Mouse (Mus musculus) hindbrain, embryonic 13.5 days (tissue): ENCODE measurements around the gene Taf6. TPM values are rescaled to one million over a fixed set of nuclear protein-coding genes. Genes with fewer than 3 reads are reported as not detected.
A peak's percentile ranks its signal among the peaks of the same experiment; 100 is the strongest.

Experiments
- ATAC-seq: fragments of 200-750 bp; cut with Nextera tagmentation; 2 replicates; pipeline ENCODE4 v1.8.0; 2017; ENCODE audit warnings: moderate TSS enrichment; ENCODE audit not compliant: low FRiP score
- H3K27ac ChIP-seq: fragments of 300-500 bp; sonication (generic); 2 replicates; pipeline ENCODE4 v1.5.1; 2015; ENCODE audit warnings: inconsistent platforms, mild to moderate bottlenecking, moderate library complexity
- H3K27me3 ChIP-seq: fragments of 300-500 bp; sonication (generic); 2 replicates; pipeline ENCODE4 v1.6.1; 2015; ENCODE audit warnings: mild to moderate bottlenecking, inconsistent platforms
- H3K36me3 ChIP-seq: fragments of 300-500 bp; sonication (generic); 2 replicates; pipeline ENCODE4 v1.6.1; 2015; ENCODE audit warnings: mild to moderate bottlenecking, inconsistent platforms
- H3K4me1 ChIP-seq: fragments of 300-500 bp; sonication (generic); replicated peaks from 2 replicates; pipeline ENCODE4 v1.6.1; 2015; ENCODE audit warnings: inconsistent platforms
- H3K4me2 ChIP-seq: fragments of 300-500 bp; sonication (generic); 2 replicates; pipeline ENCODE4 v1.6.1; 2015; ENCODE audit warnings: inconsistent platforms, mild to moderate bottlenecking, moderate library complexity
- H3K4me3 ChIP-seq: fragments of 300-500 bp; sonication (generic); 2 replicates; pipeline ENCODE4 v1.5.1; 2015; ENCODE audit warnings: mild to moderate bottlenecking, inconsistent platforms
- H3K9ac ChIP-seq: fragments of 300-500 bp; sonication (generic); 2 replicates; pipeline ENCODE4 v1.6.1; 2015; ENCODE audit warnings: mild to moderate bottlenecking, inconsistent platforms
- H3K9me3 ChIP-seq: fragments of 300-500 bp; sonication (generic); 2 replicates; pipeline ENCODE4 v1.6.1; 2016; ENCODE audit warnings: inconsistent platforms
- WGBS: fragments of 180-500 bp; shearing (Covaris S2); methylation state at CpG from one replicate; pipeline ENCODE4 v1.1.7; 2015; 5-methylcytosine and 5-hydroxymethylcytosine counted together
- polyA plus RNA-seq: library from polyadenylated mRNA; unstranded; fragments of >200 nt; fragmentation: Nextera tagmentation; extraction: Ambion mirVana; gene quantifications from 2 replicates; pipeline ENCODE4 v1.2.1, GENCODE M21; 2015

Gene Taf6
- polyA plus RNA-seq, 1 experiment from 2014 or later: 85.4 TPM

GRCm38 (mm10) chr5:138163610-138164009 is 23.6 kb downstream of the Taf6 start:
- no peak overlapping the region for H3K4me2 ChIP-seq
- H3K4me3 ChIP-seq: no peak overlapping the region
- H3K27ac ChIP-seq: no peak overlapping the region
- no peak for ATAC-seq
- H3K9ac ChIP-seq: no peak overlapping the region
- H3K4me1 ChIP-seq: peaks cover 31% of the 10 kb centered on the region
- no peaks in the 10 kb centered on the region for H3K9me3 ChIP-seq
- peaks cover 63% of the 10 kb centered on the region for H3K36me3 ChIP-seq
- H3K27me3 ChIP-seq: no peaks in the 10 kb centered on the region
- 70% methylated on average over 10 of the region's 10 CpGs for WGBS

- 84% methylated on average over 6 of the region's 6 CpGs for WGBS
- no peaks in the 10 kb centered on the region for H3K27me3 ChIP-seq
- no peaks in the 10 kb centered on the region for H3K9me3 ChIP-seq
- peaks cover 58% of the 10 kb centered on the region for H3K36me3 ChIP-seq
- no peak overlapping the region for H3K9ac ChIP-seq
- H3K27ac ChIP-seq: no peak overlapping the region
- no peak for ATAC-seq
- H3K4me1 ChIP-seq: peaks cover 31% of the 10 kb centered on the region
- H3K4me3 ChIP-seq: no peak overlapping the region
- no peak overlapping the region for H3K4me2 ChIP-seq
Measured at GRCm38 (mm10) chr5:138163046-138163445, 24.2 kb downstream of the Taf6 start.

GRCm38 (mm10) chr5:138160842-138161665 is 26.2 kb downstream of the Taf6 start, which contains the start of gene Cops6:
Cops6 (plus strand) TSS chr5:138161071.
- under 1% methylated on average over 42 of the region's 42 CpGs for WGBS
- Histone ChIP-seq H3K4me2 (peak within 1 kb of the TSS; percentile 85), H3K9ac (peak within 1 kb of the TSS; percentile 91), H3K27ac (peak within 1 kb of the TSS; percentile 85), H3K4me1 (peaks cover 23% of the 10 kb centered on the region), H3K9me3 (no peaks in the 10 kb centered on the region), H3K36me3 (peaks cover 38% of the 10 kb centered on the region), H3K27me3 (no peaks in the 10 kb centered on the region), H3K4me3 (peak within 1 kb of the TSS; percentile 82)
- peak; percentile 95 for ATAC-seq

- Histone ChIP-seq H3K27ac (peak overlapping the region; percentile 85), H3K4me3 (peak overlapping the region; percentile 82), H3K36me3 (peaks cover 31% of the 10 kb centered on the region), H3K4me1 (peaks cover 23% of the 10 kb centered on the region), H3K27me3 (no peaks in the 10 kb centered on the region), H3K9ac (peak overlapping the region; percentile 65), H3K9me3 (no peaks in the 10 kb centered on the region), H3K4me2 (peak overlapping the region; percentile 85)
- no peak; the same call in 1 of the 2 replicates for ATAC-seq
- 68% methylated on average over 7 of the region's 7 CpGs for WGBS
Measured at GRCm38 (mm10) chr5:138160224-138160762, 27.0 kb downstream of the Taf6 start.

- peaks cover 23% of the 10 kb centered on the region for H3K36me3 ChIP-seq
- peak within 1 kb of the TSS; percentile 99 for H3K27ac ChIP-seq
Measured at GRCm38 (mm10) chr5:138155443-138155976, 31.7 kb downstream of the Taf6 start, which contains the start of gene Zfp113. Zfp113 (minus strand) TSS chr5:138155744.

GRCm38 (mm10) chr5:138154390-138154789 is 32.9 kb downstream of the Taf6 start:
- Histone ChIP-seq H3K36me3 (peaks cover 28% of the 10 kb centered on the region), H3K9me3 (no peaks in the 10 kb centered on the region), H3K9ac (peak overlapping the region; percentile 97), H3K4me2 (peak overlapping the region; percentile 75), H3K4me3 (peak overlapping the region; percentile 80), H3K27me3 (no peaks in the 10 kb centered on the region), H3K4me1 (peaks cover 12% of the 10 kb centered on the region), H3K27ac (peak overlapping the region; percentile 99; the same call in 1 of the 2 replicates)
- WGBS: 94% methylated on average over 3 of the region's 3 CpGs
- no peak for ATAC-seq

More at GRCm38 (mm10) chr5:138155443-138155976, 31.7 kb downstream of the Taf6 start, which contains the start of gene Zfp113:
- H3K27me3 ChIP-seq: no peaks in the 10 kb centered on the region
- peak within 1 kb of the TSS; percentile 80 for H3K4me3 ChIP-seq
- peak within 1 kb of the TSS; percentile 97 for H3K9ac ChIP-seq
- H3K4me1 ChIP-seq: peaks cover 16% of the 10 kb centered on the region
- ATAC-seq: peak; percentile 96
- under 1% methylated on average over 31 of the region's 31 CpGs for WGBS
- no peaks in the 10 kb centered on the region for H3K9me3 ChIP-seq
- peak within 1 kb of the TSS; percentile 75 for H3K4me2 ChIP-seq

GRCm38 (mm10) chr5:138138585-138138984 is 48.7 kb downstream of the Taf6 start:
- WGBS: 64% methylated on average over 4 of the region's 4 CpGs
- Histone ChIP-seq H3K27ac (no peak overlapping the region), H3K4me3 (no peak overlapping the region), H3K4me1 (no peaks in the 10 kb centered on the region), H3K36me3 (peaks cover 52% of the 10 kb centered on the region), H3K9ac (no peak overlapping the region), H3K27me3 (no peaks in the 10 kb centered on the region), H3K4me2 (no peak overlapping the region), H3K9me3 (no peaks in the 10 kb centered on the region)
- no peak for ATAC-seq

- Histone ChIP-seq H3K4me1 (no peaks in the 10 kb centered on the region), H3K4me2 (no peak overlapping the region), H3K9me3 (no peaks in the 10 kb centered on the region), H3K27ac (no peak overlapping the region), H3K4me3 (no peak overlapping the region), H3K9ac (no peak overlapping the region), H3K36me3 (peaks cover 52% of the 10 kb centered on the region), H3K27me3 (no peaks in the 10 kb centered on the region)
- WGBS: 63% methylated on average over 8 of the region's 8 CpGs
- 0 out of 2 replicates have a peak, but pooled peaks have one; percentile 13 for ATAC-seq
Measured at GRCm38 (mm10) chr5:138137935-138138549, 49.2 kb downstream of the Taf6 start.

GRCm38 (mm10) chr5:138137257-138137656 is 50.0 kb downstream of the Taf6 start:
- no peaks in the 10 kb centered on the region for H3K9me3 ChIP-seq
- no peak for ATAC-seq
- H3K4me2 ChIP-seq: no peak overlapping the region
- H3K9ac ChIP-seq: no peak overlapping the region
- H3K4me3 ChIP-seq: no peak overlapping the region
- H3K36me3 ChIP-seq: peaks cover 54% of the 10 kb centered on the region
- WGBS: 93% methylated on average over 4 of the region's 4 CpGs
- no peak overlapping the region for H3K27ac ChIP-seq
- H3K4me1 ChIP-seq: no peaks in the 10 kb centered on the region
- H3K27me3 ChIP-seq: no peaks in the 10 kb centered on the region

GRCm38 (mm10) chr5:138132425-138133064 is 54.7 kb downstream of the Taf6 start:
- H3K27me3 ChIP-seq: no peaks in the 10 kb centered on the region
- no peak for ATAC-seq
- 95% methylated on average over 5 of the region's 5 CpGs for WGBS
- no peak overlapping the region for H3K27ac ChIP-seq
- no peaks in the 10 kb centered on the region for H3K9me3 ChIP-seq
- H3K4me2 ChIP-seq: no peak overlapping the region
- no peaks in the 10 kb centered on the region for H3K4me1 ChIP-seq
- peaks cover 83% of the 10 kb centered on the region for H3K36me3 ChIP-seq
- H3K9ac ChIP-seq: no peak overlapping the region
- H3K4me3 ChIP-seq: no peak overlapping the region
